Mouse (Mus musculus) embryonic facial prominence, embryonic 11.5 days (tissue): ENCODE measurements around the gene Micu2. TPM values are rescaled to one million over a fixed set of nuclear protein-coding genes. Genes with fewer than 3 reads are reported as not detected.
"Not testable (repeated sequence)": the region's sequence is repeated elsewhere in the genome, so short reads cannot be mapped to it uniquely, and the experiment has no call there.

Experiments
- ATAC-seq: fragments of 200-750 bp; cut with Nextera tagmentation; replicated peaks from 2 replicates; pipeline ENCODE4 v1.8.0; 2017; ENCODE audit warnings: low read depth; ENCODE audit not compliant: insufficient number of reproducible peaks, low FRiP score, low TSS enrichment
- DNase-seq: peaks from one replicate; pipeline ENCODE4 v3.0.0-alpha.2; 2015; ENCODE audit warnings: low spot score
- H3K27ac ChIP-seq: fragments of 300-500 bp; sonication (generic); replicated peaks from 2 replicates; pipeline ENCODE4 v1.5.1; 2014; ENCODE audit warnings: mild to moderate bottlenecking, low read depth, low read length, control low read depth
- H3K27me3 ChIP-seq: fragments of 300-500 bp; sonication (generic); 2 replicates; pipeline ENCODE4 v1.6.1; 2014; ENCODE audit warnings: mild to moderate bottlenecking, low read length, moderate library complexity, mixed read lengths; ENCODE audit not compliant: control insufficient read depth, insufficient read depth
- H3K36me3 ChIP-seq: fragments of 300-500 bp; sonication (generic); replicated peaks from 2 replicates; pipeline ENCODE4 v1.6.1; 2014; ENCODE audit warnings: low read depth, mild to moderate bottlenecking, low read length, moderate library complexity, mixed read lengths; ENCODE audit not compliant: control insufficient read depth, insufficient read depth
- H3K4me1 ChIP-seq: fragments of 300-500 bp; sonication (generic); 2 replicates; pipeline ENCODE4 v1.6.1; 2014; ENCODE audit warnings: low read length, mixed read lengths; ENCODE audit not compliant: control insufficient read depth, insufficient read depth
- H3K4me2 ChIP-seq: fragments of 300-500 bp; sonication (generic); 2 replicates; pipeline ENCODE4 v1.6.1; 2014; ENCODE audit warnings: low read depth, mild to moderate bottlenecking, control low read depth, low read length, moderate library complexity
- H3K4me3 ChIP-seq: fragments of 300-500 bp; sonication (generic); 2 replicates; pipeline ENCODE4 v1.5.1; 2014; ENCODE audit warnings: low read depth, low read length, control low read depth
- H3K9ac ChIP-seq: fragments of 300-500 bp; sonication (generic); replicated peaks from 2 replicates; pipeline ENCODE4 v1.6.1; 2014; ENCODE audit warnings: mild to moderate bottlenecking, control low read depth, low read length
- H3K9me3 ChIP-seq: fragments of 300-500 bp; sonication (generic); replicated peaks from 2 replicates; pipeline ENCODE4 v1.6.1; 2016; ENCODE audit warnings: mild to moderate bottlenecking, low read length, inconsistent platforms, mixed read lengths; ENCODE audit not compliant: control insufficient read depth
- WGBS: fragments of 180-500 bp; shearing (Covaris S2); extraction: QIAGEN DNeasy Blood & Tissue Kit; methylation state at CpG from one replicate; pipeline ENCODE4 v1.1.7; 2014; 5-methylcytosine and 5-hydroxymethylcytosine counted together
- polyA plus RNA-seq: library from polyadenylated mRNA; unstranded; fragments of >200 nt; fragmentation: Nextera tagmentation; extraction: Ambion mirVana; gene quantifications from 2 replicates; pipeline ENCODE4 v1.2.1, GENCODE M21; 2014

Gene Micu2
- polyA plus RNA-seq, 1 experiment from 2014 or later, result 67.6 TPM

DNA sequence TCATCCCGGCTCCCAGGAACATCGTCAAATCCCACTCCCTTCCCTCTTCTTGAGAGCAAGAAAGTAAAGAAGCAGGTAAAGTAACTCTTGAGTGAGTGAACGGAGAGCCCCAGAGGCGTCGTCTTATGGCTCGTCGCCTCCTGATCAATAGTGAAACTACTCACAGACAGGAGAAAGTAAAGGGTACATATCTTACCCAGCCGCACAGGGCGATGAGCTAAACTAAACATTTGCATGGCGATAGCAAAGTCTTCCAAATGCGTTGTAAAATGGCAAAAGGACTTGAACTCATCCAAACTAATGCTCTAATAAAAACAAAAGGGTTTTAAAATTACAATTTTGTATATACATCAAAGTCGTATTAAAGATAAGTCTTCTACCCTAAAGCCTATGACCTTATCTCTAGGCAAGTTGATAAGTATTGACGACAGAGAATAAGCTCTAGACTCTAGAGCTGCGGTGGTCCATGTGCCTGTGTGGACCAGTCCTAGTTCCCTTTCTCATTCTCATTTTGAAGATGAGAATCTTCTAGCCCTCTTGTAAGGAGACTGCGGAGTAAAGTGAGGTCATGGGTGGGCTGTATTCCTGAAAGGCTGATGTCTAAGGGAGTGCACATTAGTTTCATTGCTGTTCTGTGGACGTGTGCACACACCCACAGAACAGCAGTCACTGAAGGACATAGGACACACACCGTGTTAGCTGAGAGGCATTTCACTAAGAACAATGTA is 79.8 kb downstream of the Micu2 start:
- 92% methylated on average over 17 of the region's 17 CpGs for WGBS
- H3K4me1 ChIP-seq, result no peaks in the 10 kb centered on the region; the same call in 1 of the 2 replicates
- no peak for ATAC-seq

DNA sequence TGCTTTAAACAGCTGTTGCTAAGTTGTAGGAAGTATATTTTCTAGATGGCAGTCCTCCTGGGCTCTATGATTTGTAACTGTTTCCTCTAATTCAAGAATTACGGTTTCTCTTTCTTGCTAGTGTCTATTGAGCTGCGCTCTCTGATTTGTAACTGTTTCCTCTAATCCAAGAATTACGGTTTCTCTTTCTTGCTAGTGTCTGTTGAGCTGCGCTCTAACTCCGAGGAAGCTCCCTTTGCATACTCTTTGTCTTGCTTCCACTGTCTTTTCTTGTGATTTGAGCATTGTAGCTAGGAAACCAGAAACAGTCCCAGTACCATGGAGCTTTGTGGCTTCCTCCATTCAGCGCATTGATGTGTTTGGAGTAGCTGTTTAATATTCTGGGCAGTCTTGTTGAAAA is 83.7 kb downstream of the Micu2 start:
- no peak for ATAC-seq
- Histone ChIP-seq H3K36me3 (no peaks in the 10 kb centered on the region; the same call in 1 of the 2 replicates), H3K9ac (no peak overlapping the region), H3K4me3 (no peak overlapping the region), H3K4me2 (no peak overlapping the region), H3K9me3 (no peaks in the 10 kb centered on the region), H3K4me1 (no peaks in the 10 kb centered on the region), H3K27me3 (no peaks in the 10 kb centered on the region), H3K27ac (no peak overlapping the region)
- no peak for DNase-seq
- WGBS, result 69% methylated on average over 6 of the region's 6 CpGs

More for the DNA sequence above, 79.8 kb downstream of the Micu2 start:
- no peak overlapping the region for H3K4me2 ChIP-seq
- H3K27ac ChIP-seq, result no peak overlapping the region
- no peak overlapping the region for H3K9ac ChIP-seq
- no peaks in the 10 kb centered on the region for H3K27me3 ChIP-seq
- H3K9me3 ChIP-seq, result no peaks in the 10 kb centered on the region
- H3K4me3 ChIP-seq, result no peak overlapping the region
- no peak for DNase-seq
- peaks cover 3% of the 10 kb centered on the region for H3K36me3 ChIP-seq

DNA sequence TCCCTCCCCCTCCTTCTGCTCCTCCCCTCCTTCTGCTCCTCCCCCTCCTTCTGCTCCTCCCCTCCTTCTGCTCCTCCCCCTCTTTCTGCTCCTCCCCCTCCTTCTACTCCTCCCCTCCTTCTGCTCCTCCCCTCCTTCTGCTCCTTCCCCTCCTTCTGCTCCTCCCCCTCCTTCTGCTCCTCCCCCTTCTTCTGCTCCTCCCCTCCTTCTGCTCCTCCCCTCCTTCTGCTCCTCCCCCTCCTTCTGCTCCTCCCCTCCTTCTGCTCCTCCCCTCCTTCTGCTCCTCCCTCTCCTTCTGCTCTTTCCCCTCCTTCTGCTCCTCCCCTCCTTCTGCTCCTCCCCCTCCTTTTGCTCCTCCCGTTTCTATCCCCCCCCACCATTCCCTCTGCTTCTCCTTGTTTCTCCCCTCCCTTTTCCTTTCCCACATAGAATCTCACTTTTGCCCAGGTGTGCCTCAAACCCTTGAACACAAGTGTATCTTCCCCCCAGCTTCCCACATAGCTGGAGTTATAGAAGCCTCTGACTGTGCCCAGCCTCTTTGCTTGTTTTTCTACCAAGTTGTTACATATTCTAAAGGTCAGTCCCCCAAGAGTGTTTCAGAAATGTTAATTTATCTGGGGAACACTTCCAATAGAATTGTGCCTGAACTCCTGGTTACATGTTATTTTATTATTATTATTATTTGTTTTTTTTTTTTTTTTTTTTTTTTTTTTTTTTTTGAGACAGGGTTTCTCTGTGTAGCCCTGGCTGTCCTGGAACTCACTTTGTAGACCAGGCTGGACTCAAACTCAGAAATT is 86.7 kb downstream of the Micu2 start:
- H3K4me3 ChIP-seq, DNase-seq, H3K4me2 ChIP-seq, H3K27me3 ChIP-seq, H3K36me3 ChIP-seq, H3K9ac ChIP-seq, H3K9me3 ChIP-seq, ATAC-seq, H3K27ac ChIP-seq, H3K4me1 ChIP-seq: not testable (repeated sequence)
- WGBS, result 50% methylated on average over 1 of the region's 1 CpGs

DNA sequence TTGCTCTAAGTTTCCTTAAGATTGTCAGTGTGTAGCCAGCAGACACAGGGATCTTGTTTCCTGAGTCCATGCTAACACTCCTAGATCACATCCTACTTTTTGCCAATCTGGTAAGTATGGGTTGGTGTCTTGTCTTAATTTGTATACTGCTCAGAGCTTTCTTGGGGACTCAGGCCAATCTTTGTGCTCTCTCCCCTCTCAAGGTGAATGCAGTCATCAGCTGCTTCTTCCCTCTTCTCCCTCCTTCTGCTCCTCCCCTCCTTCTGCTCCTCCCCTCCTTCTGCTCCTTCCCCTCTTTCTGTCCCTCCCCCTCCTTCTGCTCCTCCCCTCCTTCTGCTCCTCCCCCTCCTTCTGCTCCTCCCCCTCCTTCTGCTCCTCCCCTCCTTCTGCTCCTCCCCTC is 87.3 kb downstream of the Micu2 start:
- H3K27ac ChIP-seq, ATAC-seq, DNase-seq, H3K4me3 ChIP-seq, H3K9ac ChIP-seq, H3K36me3 ChIP-seq, H3K4me2 ChIP-seq, H3K27me3 ChIP-seq, H3K4me1 ChIP-seq, H3K9me3 ChIP-seq: not testable (repeated sequence)

DNA sequence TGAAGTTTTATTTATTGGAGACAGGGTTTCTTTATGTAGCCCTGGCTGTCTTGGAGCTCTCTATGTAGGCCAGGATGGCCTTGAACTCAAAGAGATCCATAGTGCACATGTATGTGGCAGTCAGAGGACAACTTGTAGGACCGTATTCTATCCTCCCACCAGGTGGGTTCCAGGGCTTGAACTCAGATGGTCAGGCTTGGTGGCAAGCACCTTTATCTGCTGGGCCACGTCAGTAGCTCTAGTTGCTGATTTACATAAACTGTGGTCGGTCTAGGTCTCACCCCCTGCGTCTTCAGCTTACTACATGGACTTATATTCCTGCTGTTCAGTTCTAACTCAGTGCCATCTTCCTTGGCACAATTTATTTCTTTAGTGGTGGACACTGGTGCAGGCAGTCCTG is 87.7 kb downstream of the Micu2 start:
- Histone ChIP-seq H3K4me3 (no peak overlapping the region), H3K36me3 (no peaks in the 10 kb centered on the region), H3K27ac (no peak overlapping the region), H3K27me3 (no peaks in the 10 kb centered on the region), H3K4me1 (no peaks in the 10 kb centered on the region), H3K4me2 (no peak overlapping the region), H3K9ac (no peak overlapping the region), H3K9me3 (no peaks in the 10 kb centered on the region)
- DNase-seq (no peak), ATAC-seq (no peak)
- 77% methylated on average over 4 of the region's 4 CpGs for WGBS

DNA sequence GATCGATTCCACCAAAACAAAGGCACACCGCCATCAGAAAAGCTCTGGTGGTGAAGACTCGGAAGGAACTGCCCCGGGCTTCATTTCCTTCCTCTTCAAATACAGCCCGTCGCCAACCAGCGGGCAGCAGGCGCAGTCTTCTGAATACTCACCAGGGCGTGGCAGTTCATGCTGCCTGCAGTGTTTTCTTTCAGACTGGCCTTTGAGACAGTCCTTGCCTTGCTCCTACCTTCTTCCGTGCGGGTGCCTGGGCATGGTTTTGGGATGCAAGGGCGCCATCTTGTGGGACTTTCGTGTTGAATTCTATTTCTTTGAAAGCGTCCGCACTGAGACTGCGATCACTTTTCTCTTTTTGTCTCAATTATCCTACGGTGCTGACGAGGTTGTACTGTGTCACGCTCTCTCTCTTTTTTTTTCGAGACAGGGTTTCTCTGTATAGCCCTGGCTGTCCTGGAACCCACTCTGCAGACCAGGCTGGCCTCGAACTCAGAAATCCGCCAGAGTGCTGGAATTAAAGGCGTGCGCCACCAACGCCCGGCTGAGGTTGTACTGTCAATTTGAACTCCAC is 88.5 kb downstream of the Micu2 start:
- H3K27me3 ChIP-seq, result no peaks in the 10 kb centered on the region
- H3K9me3 ChIP-seq, result no peaks in the 10 kb centered on the region
- no peaks in the 10 kb centered on the region for H3K36me3 ChIP-seq
- ATAC-seq, result peak; percentile 83; the same call in 1 of the 2 replicates
- H3K4me3 ChIP-seq, result no peak overlapping the region
- 0 out of 2 replicates have a peak overlapping the region, but pooled peaks have one; percentile 24 for H3K4me2 ChIP-seq
- DNase-seq, result peak; percentile 92
- peak overlapping the region; percentile 5; the same call in 1 of the 2 replicates for H3K9ac ChIP-seq
- H3K4me1 ChIP-seq, result no peaks in the 10 kb centered on the region
- H3K27ac ChIP-seq, result no peak overlapping the region
- WGBS, result 19% methylated on average over 26 of the region's 26 CpGs

DNA sequence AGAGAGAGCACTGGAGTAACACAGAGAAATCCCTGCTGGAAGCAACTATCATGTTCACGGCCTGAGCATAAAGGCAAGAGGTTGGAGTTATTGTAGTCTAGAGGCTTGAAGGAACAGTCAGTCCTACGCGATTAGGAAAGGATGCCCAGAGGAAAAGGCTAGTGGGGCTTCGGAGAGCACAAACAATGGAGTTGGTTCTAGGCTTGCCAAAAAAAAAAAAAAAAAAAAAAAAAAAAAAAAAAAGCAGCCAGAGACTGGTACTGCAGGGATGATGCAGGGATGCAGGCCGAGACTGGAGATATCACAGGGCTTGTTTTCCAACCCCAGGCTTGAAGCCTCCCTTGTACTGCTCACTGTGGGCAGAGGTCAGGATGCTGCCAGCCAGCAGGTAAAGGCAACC is 89.8 kb downstream of the Micu2 start:
- DNase-seq (no peak), ATAC-seq (no peak)
- no peaks in the 10 kb centered on the region for H3K9me3 ChIP-seq
- no peak overlapping the region for H3K4me2 ChIP-seq
- H3K4me1 ChIP-seq, result no peaks in the 10 kb centered on the region
- no peak overlapping the region for H3K27ac ChIP-seq
- H3K27me3 ChIP-seq, result no peaks in the 10 kb centered on the region
- no peak overlapping the region for H3K9ac ChIP-seq
- no peaks in the 10 kb centered on the region for H3K36me3 ChIP-seq
- H3K4me3 ChIP-seq, result no peak overlapping the region
- WGBS, result 75% methylated on average over 5 of the region's 5 CpGs

DNA sequence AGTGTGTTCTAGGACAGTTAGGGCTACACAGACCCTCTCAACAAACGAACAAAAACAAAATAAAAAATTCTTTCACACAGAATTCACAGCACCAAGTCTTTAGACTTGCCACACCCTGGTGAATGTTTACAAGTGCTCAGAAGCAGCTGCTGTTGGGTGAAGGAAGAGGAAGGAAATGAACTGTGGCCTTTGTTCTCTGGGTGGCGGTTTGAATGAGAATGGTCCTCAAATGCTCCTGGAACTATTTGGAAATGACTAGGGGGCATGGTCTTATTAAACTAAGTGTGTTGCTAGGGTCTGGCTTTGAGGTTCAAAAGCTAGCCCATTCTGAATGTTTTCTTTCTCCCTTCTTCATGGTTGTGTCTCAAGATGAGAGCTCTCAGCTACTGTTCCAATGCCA is 90.6 kb downstream of the Micu2 start:
- H3K36me3 ChIP-seq, result no peaks in the 10 kb centered on the region
- ATAC-seq, result no peak
- no peak overlapping the region for H3K4me3 ChIP-seq
- H3K27ac ChIP-seq, result no peak overlapping the region
- no peaks in the 10 kb centered on the region for H3K9me3 ChIP-seq
- H3K4me1 ChIP-seq, result no peaks in the 10 kb centered on the region
- no peak for DNase-seq
- whole genome bisulfite sequencing, result 71% methylated on average over 2 of the region's 2 CpGs
- no peak overlapping the region for H3K4me2 ChIP-seq
- H3K9ac ChIP-seq, result no peak overlapping the region
- no peaks in the 10 kb centered on the region for H3K27me3 ChIP-seq
